Mouse (Mus musculus) megakaryocyte, embryonic 14.5 days (primary cell): ENCODE measurements around the gene 4921524J17Rik.

Source experiments
- FLI1 ChIP-seq: IDR thresholded peaks from 2 replicates; pipeline ENCODE4 v1.6.1; 2012; ENCODE audit warnings: low read length, inconsistent platforms, mixed read lengths
- GATA1 ChIP-seq: IDR thresholded peaks from 3 replicates; pipeline ENCODE4 v1.6.1; 2012; ENCODE audit warnings: mixed read lengths, low read length, inconsistent platforms, borderline replicate concordance

GRCm38 (mm10) chr8:85395681-85396431 lies 36.8 kb downstream of the 4921524J17Rik start:
- TF ChIP-seq GATA1: no peak
- no peak for TF ChIP-seq FLI1
